In the genomic region with DNA sequence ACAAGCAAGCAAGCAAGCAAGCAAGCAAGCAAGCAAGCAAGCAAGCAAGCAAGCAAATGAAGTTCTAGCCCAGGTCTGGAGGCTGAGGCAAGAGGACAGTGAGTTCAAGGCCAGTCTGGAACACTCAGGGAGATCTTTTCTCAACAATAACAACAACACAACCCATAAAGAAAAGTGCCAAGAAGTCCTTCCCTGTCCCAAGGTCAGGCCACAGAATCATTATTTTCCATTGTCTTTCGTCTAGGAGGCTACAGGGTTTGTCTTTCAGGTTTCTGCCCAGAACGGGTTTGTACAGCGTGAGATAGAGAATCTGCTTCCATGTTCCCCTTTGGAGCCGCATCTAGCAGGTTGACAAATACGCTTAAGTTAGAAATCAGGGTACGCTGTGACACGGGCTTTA, we compare ENCODE assay signal across 41 mouse cellular contexts. TPM values are rescaled to one million over a fixed set of nuclear protein-coding genes. Genes with fewer than 3 reads are reported as not detected.
"Had no signal": no experiment of that assay in that cellular context is flagged by ENCODE, and none has a peak within 500 bp of the region (broad histone marks: within the 10 kb centered on the region; RNA-seq: fewer than 3 reads in every experiment).

No protein-coding gene starts in this region.

- H3K9me3 ChIP-seq: heart, embryonic 12.5 days; heart, embryonic 13.5 days; heart, embryonic 15.5 days; hindbrain, embryonic 10.5 days; hindbrain, embryonic 12.5 days; hindbrain, embryonic 13.5 days; hindbrain, embryonic 15.5 days; intestine, embryonic 15.5 days; kidney, embryonic 15.5 days had no signal

- H3K9ac ChIP-seq: heart, embryonic 12.5 days; heart, embryonic 13.5 days; heart, embryonic 15.5 days; hindbrain, embryonic 12.5 days; hindbrain, embryonic 13.5 days; hindbrain, embryonic 14.5 days; hindbrain, embryonic 15.5 days; intestine, embryonic 15.5 days; kidney, embryonic 15.5 days had no signal

- DNase-seq: heart, postnatal 10 days; heart, postnatal 14 days; heart, postnatal 36 days; heart, postnatal 4 days; kidney, adult 11 months; kidney, adult 18-20 months; kidney, adult 2 months; kidney, adult 8-10 months; kidney, adult 9 months; kidney, postnatal 10 days; kidney, postnatal 14 days; kidney, postnatal 36 days; kidney, postnatal 4 days; layer of hippocampus, adult 9-11 months; layer of hippocampus, postnatal 36 days had no signal

- H3K36me3 ChIP-seq: heart, embryonic 12.5 days; heart, embryonic 13.5 days; heart, embryonic 15.5 days; hindbrain, embryonic 10.5 days; hindbrain, embryonic 12.5 days; hindbrain, embryonic 13.5 days; hindbrain, embryonic 15.5 days; intestine, embryonic 15.5 days; kidney, embryonic 15.5 days had no signal

- H3K27ac ChIP-seq: heart, embryonic 13.5 days; heart, embryonic 15.5 days; hindbrain, embryonic 10.5 days; hindbrain, embryonic 12.5 days; hindbrain, embryonic 13.5 days; hindbrain, embryonic 14.5 days; hindbrain, embryonic 15.5 days; hindbrain, postnatal 0 days; intestine, embryonic 15.5 days; kidney, embryonic 15.5 days; kidney, postnatal 0 days; layer of hippocampus, adult 2 months; left cerebral cortex, adult 2 months had no signal

- H3K4me3 ChIP-seq: heart, embryonic 12.5 days; heart, embryonic 13.5 days; heart, embryonic 15.5 days; hindbrain, embryonic 10.5 days; hindbrain, embryonic 12.5 days; hindbrain, embryonic 13.5 days; hindbrain, embryonic 15.5 days; intestine, embryonic 15.5 days; kidney, embryonic 15.5 days; layer of hippocampus, adult 2 months; left cerebral cortex, adult 2 months had no signal

- H3K27me3 ChIP-seq: heart, embryonic 12.5 days; heart, embryonic 13.5 days; heart, embryonic 15.5 days; hindbrain, embryonic 12.5 days; hindbrain, embryonic 13.5 days; hindbrain, embryonic 15.5 days; intestine, embryonic 15.5 days had no signal

- H3K4me1 ChIP-seq: intestine, embryonic 15.5 days had no signal

- ATAC-seq: hindbrain, embryonic 16.5 days; hindbrain, postnatal 0 days; inflammation-experienced regulatory T-cells, adult 6 months; intestine, embryonic 15.5 days; intestine, embryonic 16.5 days; intestine, postnatal 0 days had no signal

- H3K4me2 ChIP-seq: heart, embryonic 11.5 days; heart, embryonic 12.5 days; heart, embryonic 13.5 days; heart, embryonic 15.5 days; hindbrain, embryonic 12.5 days; hindbrain, embryonic 13.5 days; hindbrain, embryonic 14.5 days; hindbrain, embryonic 15.5 days; intestine, embryonic 15.5 days; kidney, embryonic 15.5 days had no signal

RNA-seq across cellular contexts. Expression of gene Rbfox2, which starts 43.3 kb away (rescaled TPM):
- polyA plus RNA-seq: inflammation-experienced regulatory T-cells, adult 6 months had no signal

RNA-seq across cellular contexts. Expression of gene Apol7a, which starts 48.8 kb away (rescaled TPM):
- total RNA-seq: heart, postnatal 25 days; hematopoietic stem cell, adult 5-6 weeks; hindbrain, postnatal 0 days; layer of hippocampus, adult 18-20 months; layer of hippocampus, adult 2 months; layer of hippocampus, postnatal 14 days; layer of hippocampus, postnatal 25 days had no signal
- polyA plus RNA-seq: hindbrain, embryonic 10.5 days; hindbrain, embryonic 11.5 days; hindbrain, embryonic 12.5 days; hindbrain, embryonic 13.5 days; hindbrain, embryonic 14.5 days; hindbrain, embryonic 15.5 days; hindbrain, embryonic 16.5 days; hindbrain, postnatal 0 days; inflammation-experienced regulatory T-cells, adult 6 months; kidney, adult 2 months; kidney, embryonic 14.5 days had no signal
